Mouse (Mus musculus) ES-E14 (cell line): ENCODE data around the gene Gbx2. TPM values are rescaled to one million over a fixed set of nuclear protein-coding genes. Genes with fewer than 3 reads are reported as not detected.

Experiments used
- DNase-seq: peaks from one replicate; pipeline ENCODE4 v3.0.0-alpha.2; 2013; ENCODE audit warnings: low read depth, low spot score
- H3K27ac ChIP-seq: 2 replicates; pipeline ENCODE4 v1.5.1; 2012; ENCODE audit warnings: low read depth, mild to moderate bottlenecking, low read length, moderate library complexity, mixed read lengths; ENCODE audit not compliant: poor library complexity, insufficient read depth, severe bottlenecking
- H3K36me3 ChIP-seq: 2 replicates; pipeline ENCODE4 v1.6.1; 2012; ENCODE audit warnings: mild to moderate bottlenecking, low read length, moderate library complexity, mixed read lengths; ENCODE audit not compliant: control insufficient read depth, poor library complexity, insufficient read depth, severe bottlenecking
- H3K4me1 ChIP-seq, 2 experiments: fragments of 150-350 bp in 1 of 2; sonication (generic) in 1 of 2; 2 replicates each; pipeline ENCODE4 v1.6.1; 2012; ENCODE audit warnings: low read length in 2 of 2, mild to moderate bottlenecking in 1 of 2, mixed read lengths in 1 of 2; ENCODE audit not compliant: control insufficient read depth in 2 of 2, insufficient read depth in 2 of 2, poor library complexity in 1 of 2
- H3K4me3 ChIP-seq, 2 experiments: fragments of 150-350 bp in 1 of 2; sonication (generic) in 1 of 2; 2 replicates each; pipeline ENCODE4 v1.5.1; 2012; ENCODE audit warnings: low read length in 2 of 2, low read depth in 1 of 2, mild to moderate bottlenecking in 1 of 2, mixed read lengths in 1 of 2; ENCODE audit not compliant: insufficient read depth in 1 of 2, poor library complexity in 1 of 2, severe bottlenecking in 1 of 2
- H3K9ac ChIP-seq: 2 replicates; pipeline ENCODE4 v1.6.1; 2012; ENCODE audit warnings: low read depth, mild to moderate bottlenecking, low read length, mixed read lengths; ENCODE audit not compliant: poor library complexity, insufficient read depth, severe bottlenecking
- H3K9me3 ChIP-seq: fragments of 150-350 bp; sonication (generic); 2 replicates; pipeline ENCODE4 v1.6.1; 2012; ENCODE audit warnings: low read depth, mild to moderate bottlenecking, low read length; ENCODE audit not compliant: control insufficient read depth, insufficient read depth
- CHD2 ChIP-seq: IDR thresholded peaks from 2 replicates; pipeline ENCODE4 v1.6.1; 2014; ENCODE audit warnings: mild to moderate bottlenecking, low read depth, low read length, inconsistent platforms
- HCFC1 ChIP-seq: IDR thresholded peaks from 2 replicates; pipeline ENCODE4 v1.6.1; 2012; ENCODE audit warnings: low read length, inconsistent platforms, borderline replicate concordance; ENCODE audit not compliant: insufficient read depth
- MAFK ChIP-seq: IDR thresholded peaks from 2 replicates; pipeline ENCODE4 v1.6.1; 2014; ENCODE audit warnings: mild to moderate bottlenecking, low read depth, low read length, inconsistent platforms; ENCODE audit not compliant: insufficient read depth
- ZC3H11A ChIP-seq: IDR thresholded peaks from 2 replicates; pipeline ENCODE4 v1.6.1; 2012; ENCODE audit warnings: low read depth, mild to moderate bottlenecking, inconsistent platforms, low read length, borderline replicate concordance
- ZNF384 ChIP-seq: IDR thresholded peaks from 2 replicates; pipeline ENCODE4 v1.6.1; 2012; ENCODE audit warnings: low read depth, low read length, inconsistent platforms
- in situ Hi-C, 2 experiments: fragments of 600-800 bp; cut with MboI; formaldehyde crosslinking; loops; one replicate each; pipeline ENCODE4 v1.15.1; 2025; ENCODE audit warnings: low sequenced_read_pairs in 2 of 2, inconsistent platforms in 1 of 2; ENCODE audit not compliant: unreplicated experiment in 2 of 2
- total RNA-seq: library from RNA; depleted of rRNA; stranded (reverse); fragments of 300-350 nt; gene quantifications from 2 replicates; pipeline ENCODE4 v1.2.3, GENCODE M21; 2012

Gene Gbx2
- total RNA-seq, 1 experiment = 27.9 TPM

DNA sequence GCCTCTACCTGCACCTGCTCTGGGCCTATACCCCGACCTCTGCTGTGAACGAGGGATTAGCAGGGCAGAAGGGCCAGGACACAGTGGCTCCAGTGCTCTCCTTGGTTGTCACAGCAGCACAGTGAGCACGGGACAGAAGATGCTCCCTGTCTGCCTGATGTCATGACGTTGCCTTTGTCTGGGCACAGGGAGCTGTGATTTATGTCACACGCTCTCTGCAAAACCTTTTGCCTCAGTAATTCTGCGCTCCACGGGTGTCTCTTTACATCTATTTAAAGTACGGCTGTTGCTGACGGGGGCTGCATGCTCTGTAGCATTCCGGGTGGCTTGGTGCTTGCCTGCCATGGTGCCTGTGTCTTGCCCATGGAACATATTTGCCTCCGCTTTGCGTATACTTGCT lies 33.4 kb upstream of the Gbx2 start:
- Histone ChIP-seq H3K4me1 (peaks cover 2 to 19% of the 10 kb centered on the region in 2 experiments), H3K9me3 (no peaks in the 10 kb centered on the region), H3K4me3 (no peak overlapping the region), H3K9ac (no peak overlapping the region), H3K36me3 (no peaks in the 10 kb centered on the region), H3K27ac (no peak overlapping the region)
- in situ Hi-C loops = no loop called here
- TF ChIP-seq ZNF384 = no peak
- no peak for TF ChIP-seq HCFC1
- no peak for TF ChIP-seq MAFK
- DNase-seq = no peak

DNA sequence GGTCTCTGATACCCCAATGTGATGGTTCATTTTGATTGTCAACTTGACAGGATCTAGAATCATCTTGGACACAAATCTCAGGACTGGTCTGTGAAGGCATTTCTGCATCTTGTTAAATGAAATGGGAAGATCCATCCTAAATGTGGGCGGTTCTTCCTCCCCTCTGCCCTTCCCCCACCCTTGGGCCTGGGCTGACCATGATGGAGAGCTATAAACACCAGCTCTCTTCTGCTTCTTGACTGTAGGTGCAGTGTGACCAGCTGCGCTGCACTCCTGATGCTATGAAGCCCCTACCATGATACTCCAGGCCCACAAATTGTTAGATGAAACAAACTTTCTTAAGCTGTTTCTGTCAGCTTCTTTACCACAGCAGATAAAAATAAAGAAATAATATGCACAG lies 32.3 kb upstream of the Gbx2 start:
- H3K4me1 ChIP-seq = peaks cover 2 to 14% of the 10 kb centered on the region in 2 experiments
- in situ Hi-C loops = no loop called here
- no peaks in the 10 kb centered on the region for H3K9me3 ChIP-seq
- TF ChIP-seq HCFC1 (no peak), ZC3H11A (no peak), CHD2 (no peak), MAFK (no peak), ZNF384 (no peak)
- no peak overlapping the region for H3K4me3 ChIP-seq
- no peaks in the 10 kb centered on the region for H3K36me3 ChIP-seq
- no peak overlapping the region for H3K27ac ChIP-seq
- no peak overlapping the region for H3K9ac ChIP-seq
- DNase-seq = no peak

DNA sequence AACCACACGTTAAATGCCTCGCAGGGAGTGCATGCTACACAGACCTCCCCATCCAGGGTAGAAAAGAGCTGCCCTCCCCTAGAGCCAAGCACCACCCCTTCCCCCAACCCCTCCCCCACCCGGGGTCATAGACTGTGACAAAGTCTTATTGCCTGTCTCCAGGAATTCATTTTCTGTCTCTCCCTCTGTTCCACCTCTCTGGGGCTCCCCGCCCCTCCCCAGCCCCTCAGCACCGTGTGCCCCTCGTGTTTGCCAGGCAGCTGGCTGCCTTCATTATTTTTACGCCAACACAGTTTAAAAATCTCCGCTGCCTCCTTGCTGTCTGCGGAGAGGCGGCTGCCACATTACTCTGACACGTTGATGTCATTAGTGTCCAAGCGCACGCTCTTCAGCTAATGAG lies 31.1 kb upstream of the Gbx2 start:
- no peak overlapping the region; a peak in 1 of 4 replicates for H3K4me3 ChIP-seq
- in situ Hi-C loops = no loop called here
- no peak for DNase-seq
- no peaks in the 10 kb centered on the region for H3K36me3 ChIP-seq
- TF ChIP-seq MAFK (no peak), ZNF384 (no peak), HCFC1 (no peak), ZC3H11A (no peak), CHD2 (no peak)
- H3K9ac ChIP-seq = no peak overlapping the region
- peaks cover 2 to 11% of the 10 kb centered on the region in 2 experiments; a peak in 3 of 4 replicates for H3K4me1 ChIP-seq
- no peak overlapping the region for H3K27ac ChIP-seq
- no peaks in the 10 kb centered on the region for H3K9me3 ChIP-seq

DNA sequence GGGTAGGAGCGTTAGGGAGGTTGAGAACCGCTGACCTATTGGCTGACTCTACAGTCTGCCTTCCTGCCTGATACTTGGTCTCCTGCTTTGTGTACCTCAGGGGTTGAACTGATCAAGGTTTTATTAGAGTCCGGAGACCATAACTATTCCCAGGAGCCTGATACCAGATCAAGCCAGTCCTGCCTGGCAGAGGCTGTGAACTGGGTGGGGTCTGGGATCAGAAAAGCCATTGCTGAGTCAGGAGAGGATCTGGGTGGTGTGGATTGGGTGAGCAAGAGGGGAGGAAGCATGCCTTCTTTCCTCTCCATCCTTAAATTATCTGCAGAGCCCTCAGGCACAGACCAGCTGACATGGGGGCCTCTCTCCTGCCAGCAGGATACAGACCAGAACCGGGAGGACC lies 28.4 kb upstream of the Gbx2 start:
- H3K9ac ChIP-seq = no peak overlapping the region
- no peak for DNase-seq
- no peaks in the 10 kb centered on the region for H3K9me3 ChIP-seq
- peaks cover 2 to 11% of the 10 kb centered on the region in 2 experiments; a peak in 3 of 4 replicates for H3K4me1 ChIP-seq
- H3K4me3 ChIP-seq = no peak overlapping the region
- TF ChIP-seq MAFK (no peak), ZNF384 (no peak), CHD2 (no peak), HCFC1 (no peak), ZC3H11A (no peak)
- no peaks in the 10 kb centered on the region for H3K36me3 ChIP-seq
- no peak overlapping the region for H3K27ac ChIP-seq
- in situ Hi-C loops = loop anchor here in 1 of 2 experiments (10.0 kb wide), 1 partner anchor 185 kb away; no protein-coding TSS in a partner anchor

DNA sequence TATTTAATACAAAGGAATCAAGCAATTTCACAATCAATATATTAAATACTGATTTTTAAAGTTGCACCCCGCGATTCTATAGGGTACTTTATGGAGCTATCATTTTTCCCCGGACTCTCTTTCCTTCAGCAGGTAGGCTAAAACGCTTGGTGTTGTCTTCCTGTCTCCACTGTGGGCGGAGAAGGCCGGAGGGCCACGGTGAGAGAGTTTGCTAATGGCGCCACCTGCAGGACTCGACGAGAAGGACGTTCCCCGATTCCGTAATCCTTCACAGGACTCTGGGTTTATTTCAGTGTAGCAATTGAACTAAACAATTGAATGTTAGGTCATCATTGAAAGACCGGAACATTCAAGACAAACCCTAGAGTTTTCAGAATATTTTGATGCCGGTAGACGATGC lies 12.2 kb upstream of the Gbx2 start:
- H3K9ac ChIP-seq = no peak overlapping the region
- TF ChIP-seq ZNF384 (peak; percentile 52), HCFC1 (no peak), ZC3H11A (peak; percentile 90), CHD2 (no peak), MAFK (no peak)
- H3K4me3 ChIP-seq = no peak overlapping the region
- no peak for DNase-seq
- no peaks in the 10 kb centered on the region for H3K36me3 ChIP-seq
- H3K4me1 ChIP-seq = peaks cover 0 to 7% of the 10 kb centered on the region in 2 experiments; a peak in 1 of 4 replicates
- H3K9me3 ChIP-seq = no peaks in the 10 kb centered on the region
- no peak overlapping the region for H3K27ac ChIP-seq
- in situ Hi-C loops = loop anchor here (10.0 to 25.0 kb wide), 2 partner anchors 181 to 298 kb away; no protein-coding TSS in a partner anchor
